Comparison of ENCODE assay signal across 9 mouse cellular contexts in genomic region chr13:40733542-40734151, GRCm38 (mm10). TPM values are rescaled to one million over a fixed set of nuclear protein-coding genes. Genes with fewer than 3 reads are reported as not detected.
DNase-seq lines count a peak whose midpoint lies in the region; ATAC-seq and TF ChIP-seq lines count a peak whose summit lies in the region.
"Had no signal": no experiment of that assay in that cellular context is flagged by ENCODE, and none has a peak within 500 bp of the region (broad histone marks: within the 10 kb centered on the region; RNA-seq: fewer than 3 reads in every experiment).

No protein-coding gene starts in this region.

- TF ChIP-seq EP300 in lung, postnatal 0 days (IDR thresholded peaks at IDR 0.05), result no peak

- H3K36me3 ChIP-seq in lung, postnatal 0 days (ENCODE audit: insufficient read depth, low read length), result no peaks in the 10 kb centered on the region
- H3K36me3 ChIP-seq in embryonic facial prominence, embryonic 15.5 days, result no peaks in the 10 kb centered on the region
- no peaks in the 10 kb centered on the region for H3K36me3 ChIP-seq in limb, embryonic 12.5 days

- no peaks in the 10 kb centered on the region for H3K9me3 ChIP-seq in lung, postnatal 0 days (ENCODE audit: low read length)
- H3K9me3 ChIP-seq in embryonic facial prominence, embryonic 15.5 days (replicated peaks), result no peaks in the 10 kb centered on the region
- H3K9me3 ChIP-seq in limb, embryonic 12.5 days, result no peaks in the 10 kb centered on the region

- peak; percentile 55 for TF ChIP-seq CTCF in lung, postnatal 0 days (IDR thresholded peaks at IDR 0.05)

- H3K4me2 ChIP-seq in lung, postnatal 0 days (replicated peaks; ENCODE audit: low read depth, low read length), result peak overlapping the region; percentile 59
- H3K4me2 ChIP-seq in embryonic facial prominence, embryonic 15.5 days (replicated peaks), result peak overlapping the region; percentile 64
- H3K4me2 ChIP-seq in limb, embryonic 12.5 days, result peak overlapping the region; percentile 77

- DNase-seq in lung, postnatal 0 days (ENCODE audit: low spot score), result peak; percentile 37
- no peak for DNase-seq in lung, postnatal 14 days
- peak; percentile 79 for DNase-seq in retina, postnatal 1 day
- DNase-seq in layer of hippocampus, adult 8-10 months (ENCODE audit: low spot score in 2 of 2), result no peak
- no peak for DNase-seq in testis, postnatal 14 days (ENCODE audit: low spot score)
- DNase-seq in adrenal gland, adult 8-10 months, result no peak

- WGBS in lung, postnatal 0 days, result under 1% methylated on average over 32 of the region's 38 CpGs
- WGBS in embryonic facial prominence, embryonic 15.5 days, result under 1% methylated on average over 38 of the region's 38 CpGs
- under 1% methylated on average over 36 of the region's 38 CpGs for WGBS in limb, embryonic 12.5 days

- peaks cover 8% of the 10 kb centered on the region for H3K4me1 ChIP-seq in lung, postnatal 0 days (ENCODE audit: insufficient read depth, low read depth, low read length)
- peaks cover 40% of the 10 kb centered on the region for H3K4me1 ChIP-seq in embryonic facial prominence, embryonic 15.5 days
- H3K4me1 ChIP-seq in limb, embryonic 12.5 days (replicated peaks), result peaks cover 49% of the 10 kb centered on the region

- H3K9ac ChIP-seq in lung, postnatal 0 days (replicated peaks; ENCODE audit: low read depth), result no peak overlapping the region
- peak overlapping the region; percentile 33 for H3K9ac ChIP-seq in embryonic facial prominence, embryonic 15.5 days
- H3K9ac ChIP-seq in limb, embryonic 12.5 days (replicated peaks), result peak overlapping the region; percentile 27; the same call in 1 of the 2 replicates

- H3K27me3 ChIP-seq in lung, postnatal 0 days (replicated peaks; ENCODE audit: insufficient read depth, low read length), result peaks cover 82% of the 10 kb centered on the region
- peaks cover 68% of the 10 kb centered on the region for H3K27me3 ChIP-seq in embryonic facial prominence, embryonic 15.5 days
- H3K27me3 ChIP-seq in limb, embryonic 12.5 days, result peaks cover 92% of the 10 kb centered on the region

- H3K4me3 ChIP-seq in lung, postnatal 0 days (ENCODE audit: low read depth, low read length), result peak overlapping the region; percentile 41
- peak overlapping the region; percentile 60 for H3K4me3 ChIP-seq in embryonic facial prominence, embryonic 15.5 days (replicated peaks)
- H3K4me3 ChIP-seq in limb, embryonic 12.5 days (replicated peaks), result peak overlapping the region; percentile 56
- H3K4me3 ChIP-seq: erythroblast, embryonic 14.5 days had no signal

- no peak for ATAC-seq in lung, postnatal 0 days
- peak; percentile 49; the same call in 1 of the 2 replicates for ATAC-seq in embryonic facial prominence, embryonic 15.5 days (ENCODE audit: insufficient number of reproducible peaks, low FRiP score, low TSS enrichment, low read depth)
- ATAC-seq in limb, embryonic 12.5 days (ENCODE audit: insufficient number of reproducible peaks, insufficient read depth, low FRiP score, low TSS enrichment, low read depth), result no peak

- H3K27ac ChIP-seq in lung, postnatal 0 days (ENCODE audit: low read length), result no peak overlapping the region
- peak overlapping the region; percentile 94 for H3K27ac ChIP-seq in embryonic facial prominence, embryonic 15.5 days (replicated peaks)
- H3K27ac ChIP-seq in limb, embryonic 12.5 days, result peak overlapping the region; percentile 59; the same call in 1 of the 2 replicates

RNA-seq across cellular contexts. Expression of gene Tfap2a, which starts 4.5 kb away (rescaled TPM):
- polyA plus RNA-seq in lung, postnatal 0 days (2015; fragmentation: Nextera tagmentation; extraction: Ambion mirVana), result 0.05 and 0.16 TPM in 2 replicates
- polyA plus RNA-seq in embryonic facial prominence, embryonic 15.5 days (2015; fragmentation: Nextera tagmentation; extraction: Ambion mirVana), result 13.4 and 15.4 TPM in 2 replicates
- polyA plus RNA-seq in limb, embryonic 12.5 days (2016; fragmentation: Nextera tagmentation; extraction: Ambion mirVana), result 10.1 and 11.3 TPM in 2 replicates
- under 1 TPM; 0.27 to 0.45 (median 0.30) TPM for total RNA-seq in layer of hippocampus, adult 8-10 months (2022)
- total RNA-seq in adrenal gland, adult 8-10 months (2022), result under 1 TPM; 0.14 to 0.41 (median 0.26) TPM
- polyA plus RNA-seq: erythroblast, embryonic 14.5 days had no signal

Comparison
In these comparisons a context has a peak if more than half of its experiments do, and no peak if none do; other contexts are left out.
1. DNase-seq: peak in lung, postnatal 0 days (single experiment) and retina, postnatal 1 day (single experiment); none in lung, postnatal 14 days (single experiment), layer of hippocampus, adult 8-10 months (0 of 2), testis, postnatal 14 days (single experiment) and adrenal gland, adult 8-10 months (single experiment).
2. Peak in every context shown above with its lines, with median percentiles within 50 percentile points of each other: H3K4me2 ChIP-seq and H3K4me3 ChIP-seq.